Mouse (Mus musculus) heart, postnatal 0 days (tissue): ENCODE results near the gene Bhlha15.

Source experiments
- CTCF ChIP-seq: IDR thresholded peaks from 2 replicates; pipeline ENCODE4 v1.5.1; 2016; ENCODE audit warnings: antibody characterized with exemption, control low read depth, low read depth
- EP300 ChIP-seq: IDR thresholded peaks from 2 replicates; pipeline ENCODE4 v1.6.1; 2016; ENCODE audit warnings: antibody characterized with exemption, low read depth

GRCm38 (mm10) chr5:144183248-144183559 lies 6.9 kb upstream of the Bhlha15 start:
- TF ChIP-seq CTCF (no peak), EP300 (no peak)
